Mouse (Mus musculus) stomach, embryonic 14.5 days (tissue): ENCODE results near the gene Kif26a. TPM values are rescaled to one million over a fixed set of nuclear protein-coding genes. Genes with fewer than 3 reads are reported as not detected.

Experiments used
- microRNA counts: library from miRNA; unstranded; fragments of <30 nt; microRNA quantifications from one replicate; lab custom pipeline; 2016
- microRNA-seq: library from miRNA; unstranded; fragments of <30 nt; microRNA quantifications from one replicate; pipeline ENCODE4, GENCODE M21; 2016
- polyA plus RNA-seq: library from polyadenylated mRNA; unstranded; fragments of >200 nt; fragmentation: Nextera tagmentation; extraction: Ambion mirVana; gene quantifications from 2 replicates; pipeline ENCODE4 v1.2.1, GENCODE M21; 2014

The Kif26a gene
- polyA plus RNA-seq, 1 experiment from 2014 or later = 2.9 TPM

MicroRNAs encoded within 50 kb of the gene (microRNA counts, 519-probe panel; counts per million panel counts)
- 4,075 counts per million, percentile 80 among the panel's probes with 10 or more counts for microRNA mmu-miR-203 (lab: Ali Mortazavi, UCI)

Small RNA genes within 50 kb of the gene (microRNA-seq; reads per million reads assigned to microRNA genes)
- gene Mir203 = 9,542 reads per million, percentile 93 among the genes with 10 or more reads in this experiment
- gene Mir3073a = not detected
- gene Mir3073b = not detected

Other genes with a start within 250 kb of the Kif26a start
- 20.9 and 23.9 TPM in 2 replicates for gene Ppp1r13b, start 238.1 kb upstream of the Kif26a start, polyA plus RNA-seq
- gene Atp5mpl, start 179.2 kb upstream of the Kif26a start, polyA plus RNA-seq = 681 and 750 TPM in 2 replicates
- 0.22 TPM in 1 of 2 replicates, not detected in the other for gene Tdrd9, start 174.6 kb upstream of the Kif26a start, polyA plus RNA-seq
- not detected in 2 replicates for gene Rd3l, start 164.9 kb upstream of the Kif26a start, polyA plus RNA-seq
- 1.7 TPM in 2 replicates for gene Aspg, start 39.5 kb upstream of the Kif26a start, polyA plus RNA-seq